Mouse (Mus musculus) lung, postnatal 14 days (tissue): Measurements from ENCODE around the gene Il1rl1.

ENCODE experiments used
- DNase-seq: peaks from one replicate; pipeline ENCODE4 v3.0.0; 2021

The Il1rl1 gene

GRCm38 (mm10) chr1:40444800-40445199, 15.4 kb downstream of the Il1rl1 start:
- DNase-seq, result no peak

GRCm38 (mm10) chr1:40465477-40466430, 36.4 kb downstream of the Il1rl1 start, which contains the start of gene Il18r1:
Gene Il18r1, plus strand, starts transcription at chr1:40465552.
- DNase-seq, result peak; percentile 66

GRCm38 (mm10) chr1:40467306-40467705, 37.9 kb downstream of the Il1rl1 start:
- no peak for DNase-seq

DNA sequence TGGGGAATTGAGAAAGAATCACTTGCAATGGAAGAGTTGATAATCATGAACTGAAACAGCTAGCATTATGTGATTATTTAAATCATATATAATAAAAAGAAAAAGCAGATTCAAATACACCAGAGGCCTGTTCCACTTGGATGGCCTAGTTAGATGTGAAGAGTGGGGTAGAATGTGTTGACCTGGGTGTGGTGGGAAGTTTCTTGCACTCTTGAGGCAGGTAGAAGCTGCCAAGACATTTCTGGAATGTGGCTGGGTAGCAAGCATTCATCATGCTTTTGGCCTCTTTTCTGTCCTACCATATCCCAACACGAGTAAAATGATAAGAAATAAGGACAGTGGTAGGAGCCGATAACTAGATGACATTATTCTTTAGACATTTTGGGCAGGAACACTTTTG, 39.4 kb downstream of the Il1rl1 start:
- DNase-seq, result peak; percentile 33

- DNase-seq, result no peak
Observed at GRCm38 (mm10) chr1:40469900-40470299, 40.5 kb downstream of the Il1rl1 start.

DNA sequence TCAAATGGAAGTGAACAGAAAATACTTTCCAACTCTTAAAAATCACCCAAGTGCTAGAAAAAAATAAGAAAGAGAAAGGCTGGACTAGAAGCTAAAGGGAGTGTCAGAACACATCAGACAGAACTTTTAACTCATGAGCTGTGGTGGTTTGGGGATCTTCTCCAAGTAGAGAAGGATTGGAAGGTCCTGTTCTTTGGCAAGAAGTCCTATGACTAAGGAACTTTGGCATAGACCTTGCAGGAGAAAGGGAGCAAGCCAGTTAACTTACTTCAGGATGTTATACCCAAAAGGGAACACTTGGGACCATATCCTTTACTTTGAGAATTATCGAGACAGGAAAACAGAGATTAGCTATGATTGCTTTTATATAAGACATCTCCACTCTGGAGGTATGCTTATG, 43.0 kb downstream of the Il1rl1 start:
- no peak for DNase-seq

- DNase-seq, result no peak
Observed at GRCm38 (mm10) chr1:40473640-40474039, 44.3 kb downstream of the Il1rl1 start.

DNA sequence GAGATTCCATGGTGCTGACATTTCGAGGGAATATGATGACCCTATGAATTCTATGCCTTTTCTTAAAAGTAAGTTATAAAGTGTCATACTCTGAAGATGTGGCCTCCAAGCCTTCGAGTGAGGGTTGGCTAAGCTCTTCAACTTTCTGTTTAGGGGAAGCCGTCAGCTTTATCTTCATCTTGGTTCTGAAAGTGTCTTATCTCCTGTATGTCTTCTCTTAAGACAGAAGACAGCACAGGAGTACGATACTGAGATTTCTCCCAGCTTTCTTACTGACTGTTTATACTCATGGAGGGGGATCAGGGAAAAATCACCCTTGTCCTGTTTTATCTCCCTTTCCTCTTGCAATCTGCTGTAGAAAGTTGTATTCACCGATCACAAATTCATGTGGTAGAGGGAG, 45.0 kb downstream of the Il1rl1 start:
- no peak for DNase-seq

- DNase-seq, result no peak
Observed at GRCm38 (mm10) chr1:40475697-40476096, 46.3 kb downstream of the Il1rl1 start.

DNA sequence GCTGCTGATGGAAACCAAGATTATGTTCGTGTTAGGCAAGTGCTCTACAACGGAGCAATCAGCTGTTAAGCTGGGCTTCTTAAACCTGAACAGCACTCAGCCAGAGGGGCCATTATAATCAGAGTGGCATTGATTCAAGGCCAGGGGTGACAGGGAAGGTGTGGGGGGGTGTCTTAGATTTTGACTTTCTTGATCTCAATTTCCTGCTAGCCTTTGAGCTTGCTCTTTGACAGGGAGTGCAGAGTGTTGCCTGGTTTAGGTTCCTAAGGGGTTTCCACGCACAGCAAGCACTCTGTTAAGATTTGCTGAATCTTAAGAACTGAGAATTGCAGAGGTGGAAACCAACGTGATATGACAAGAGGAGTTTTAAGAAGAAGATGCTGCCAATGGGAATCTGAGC, 47.4 kb downstream of the Il1rl1 start:
- no peak for DNase-seq

DNA sequence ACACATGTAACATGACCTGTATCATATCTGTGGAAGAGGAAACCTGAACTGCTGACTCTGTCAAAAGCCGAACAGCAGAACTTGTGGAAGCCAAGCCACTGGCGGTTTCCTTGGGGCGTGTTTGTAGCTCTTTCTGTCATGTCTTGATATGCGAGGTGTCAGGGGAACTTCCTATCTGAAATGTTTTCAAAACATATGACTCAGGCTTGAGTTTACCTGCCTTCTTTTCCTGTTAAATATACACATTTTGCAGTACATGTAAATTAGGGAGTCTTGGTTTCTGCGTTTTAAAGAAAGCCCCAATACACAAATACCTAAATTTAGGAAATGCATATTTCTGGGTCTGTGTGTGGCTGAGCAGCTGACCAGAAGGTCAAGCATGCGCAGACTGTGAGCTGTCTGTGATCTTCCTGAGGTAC, 50.1 kb downstream of the Il1rl1 start:
- DNase-seq, result no peak

GRCm38 (mm10) chr1:40494594-40494993, 65.2 kb downstream of the Il1rl1 start:
- no peak for DNase-seq

- DNase-seq, result no peak
Observed at GRCm38 (mm10) chr1:40499708-40500107, 70.3 kb downstream of the Il1rl1 start.

DNA sequence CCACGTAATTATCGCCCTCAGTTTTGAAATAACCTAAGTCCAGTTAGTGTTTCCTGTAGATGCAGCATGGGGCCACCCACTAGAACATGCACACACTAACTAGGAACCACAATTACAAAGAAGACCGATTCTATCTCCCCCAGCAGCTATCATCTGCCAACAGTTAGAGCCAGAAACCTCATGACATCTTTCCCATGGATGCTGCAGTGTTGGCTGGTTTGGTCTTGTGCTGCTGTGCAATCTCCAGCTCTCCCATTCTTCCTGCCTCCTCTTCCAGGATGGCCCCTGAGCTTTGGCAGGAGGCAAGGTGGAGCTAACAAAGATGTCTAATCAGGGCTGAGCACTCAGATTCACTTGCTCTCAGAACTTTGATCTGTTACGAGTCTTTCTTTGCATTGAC, 71.8 kb downstream of the Il1rl1 start:
- no peak for DNase-seq

DNA sequence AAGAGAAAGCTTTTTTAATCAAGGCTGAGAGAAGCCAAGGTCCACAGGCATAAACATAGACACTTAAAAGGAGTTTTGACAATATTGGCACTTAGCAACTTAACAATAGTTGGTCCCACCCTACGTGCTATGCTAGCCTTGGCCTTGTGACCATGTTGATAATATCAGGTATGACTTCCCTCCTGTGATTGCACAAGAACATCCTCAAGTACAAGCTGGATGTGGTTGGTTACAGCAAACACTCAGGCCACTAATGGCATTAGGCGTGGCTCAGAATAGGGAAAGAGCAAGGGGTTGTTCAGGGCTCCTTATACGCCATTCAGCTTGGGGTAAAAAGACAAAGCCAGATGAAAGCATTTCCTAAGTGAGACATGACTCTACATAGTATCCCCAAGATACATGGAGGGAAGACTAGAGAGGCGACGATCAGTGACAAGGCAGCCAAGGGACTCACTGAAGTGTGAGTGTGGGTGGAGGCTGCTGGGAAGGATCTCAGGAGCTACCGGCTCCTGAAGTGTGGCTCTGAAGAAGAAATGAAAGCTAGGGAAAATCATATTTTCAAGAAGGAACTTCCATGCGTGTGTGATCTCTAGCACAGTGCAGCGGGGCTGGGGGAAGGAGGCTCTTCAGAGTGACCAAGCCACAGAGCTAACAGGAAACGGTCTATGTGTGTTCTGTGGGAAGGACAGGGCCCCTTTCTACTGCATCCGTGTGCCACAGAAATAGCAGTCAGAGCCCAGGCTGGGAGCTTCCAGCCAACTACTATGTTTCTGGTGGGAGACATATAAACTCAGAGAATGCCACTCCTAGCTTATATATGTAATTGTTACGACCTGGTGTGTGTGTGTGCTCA, 72.4 kb downstream of the Il1rl1 start:
- peak; percentile 17 for DNase-seq

GRCm38 (mm10) chr1:40504548-40504947, 75.2 kb downstream of the Il1rl1 start:
- no peak for DNase-seq
